Mouse (Mus musculus): ENCODE measurements around the gene Slain2.

The Slain2 gene

GRCm38 (mm10) chr5:72913648-72914557 is at the start of gene Slain2:
TSS of gene Slain2 (plus strand) at chr5:72914304.
- DNase-seq = peak; percentile 99

- DNase-seq = no peak
Measured at GRCm38 (mm10) chr5:72864654-72865178, 49.4 kb upstream of the Slain2 start.

GRCm38 (mm10) chr5:72866260-72866905 is 47.7 kb upstream of the Slain2 start:
- DNase-seq = no peak

GRCm38 (mm10) chr5:72867036-72867672 is 47.0 kb upstream of the Slain2 start:
- DNase-seq = no peak

- DNase-seq = peak; percentile 93
Measured at GRCm38 (mm10) chr5:72868091-72868875, 45.8 kb upstream of the Slain2 start, which contains the start of gene Tec. TSS of gene Tec (minus strand) at chr5:72868483.

- no peak for DNase-seq
Measured at GRCm38 (mm10) chr5:72869779-72870608, 44.1 kb upstream of the Slain2 start.

GRCm38 (mm10) chr5:72871114-72871513 is 43.0 kb upstream of the Slain2 start:
- DNase-seq = no peak

- DNase-seq = no peak
Measured at GRCm38 (mm10) chr5:72879736-72880135, 34.4 kb upstream of the Slain2 start.

GRCm38 (mm10) chr5:72881748-72882411 is 32.2 kb upstream of the Slain2 start:
- DNase-seq = no peak

GRCm38 (mm10) chr5:72882412-72882765 is 31.7 kb upstream of the Slain2 start:
- DNase-seq = no peak

GRCm38 (mm10) chr5:72883706-72884105 is 30.4 kb upstream of the Slain2 start:
- no peak for DNase-seq

GRCm38 (mm10) chr5:72886458-72887222 is 27.5 kb upstream of the Slain2 start:
- no peak for DNase-seq

- DNase-seq = no peak
Measured at GRCm38 (mm10) chr5:72888260-72888659, 25.8 kb upstream of the Slain2 start.

GRCm38 (mm10) chr5:72891534-72891933 is 22.6 kb upstream of the Slain2 start:
- DNase-seq = peak; percentile 67

- no peak for DNase-seq
Measured at GRCm38 (mm10) chr5:72893987-72894386, 20.1 kb upstream of the Slain2 start.

- DNase-seq = no peak
Measured at GRCm38 (mm10) chr5:72895261-72895660, 18.8 kb upstream of the Slain2 start.

- no peak for DNase-seq
Measured at GRCm38 (mm10) chr5:72896478-72897279, 17.4 kb upstream of the Slain2 start.

- DNase-seq = no peak
Measured at GRCm38 (mm10) chr5:72897998-72898397, 16.1 kb upstream of the Slain2 start.

- DNase-seq = no peak
Measured at GRCm38 (mm10) chr5:72899255-72899654, 14.8 kb upstream of the Slain2 start.

Measured in lung, postnatal 10 days (tissue).